Mouse (Mus musculus): ENCODE measurements around the gene Agtpbp1.
A peak's percentile ranks its signal among the peaks of the same experiment; 100 is the strongest.
"Not testable (repeated sequence)": the region's sequence is repeated elsewhere in the genome, so short reads cannot be mapped to it uniquely, and the experiment has no call there.

The Agtpbp1 gene

GRCm38 (mm10) chr13:59480599-59481483 is 104.2 kb downstream of the Agtpbp1 start:
- DNase-seq (ENCODE audit: low spot score): no peak

DNA sequence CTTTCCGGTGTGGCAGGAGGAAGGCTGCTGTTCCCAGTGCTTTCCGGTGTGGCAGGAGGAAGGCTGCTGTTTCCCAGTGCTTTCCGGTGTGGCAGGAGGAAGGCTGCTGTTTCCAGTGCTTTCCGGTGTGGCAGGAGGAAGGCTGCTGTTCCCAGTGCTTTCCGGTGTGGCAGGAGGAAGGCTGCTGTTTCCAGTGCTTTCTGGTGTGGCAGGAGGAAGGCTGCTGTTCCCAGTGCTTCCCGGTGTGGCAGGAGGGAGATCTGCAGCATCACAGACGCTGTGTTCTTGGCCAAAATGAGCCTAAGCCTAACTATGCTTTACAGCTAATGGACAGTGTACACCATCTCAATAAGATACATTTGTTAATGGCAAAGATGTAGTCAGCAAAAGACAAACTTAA is 107.1 kb downstream of the Agtpbp1 start:
- not testable (repeated sequence) for DNase-seq (ENCODE audit: low spot score)

GRCm38 (mm10) chr13:59477451-59477850 is 107.6 kb downstream of the Agtpbp1 start:
- DNase-seq (ENCODE audit: low spot score): no peak

DNA sequence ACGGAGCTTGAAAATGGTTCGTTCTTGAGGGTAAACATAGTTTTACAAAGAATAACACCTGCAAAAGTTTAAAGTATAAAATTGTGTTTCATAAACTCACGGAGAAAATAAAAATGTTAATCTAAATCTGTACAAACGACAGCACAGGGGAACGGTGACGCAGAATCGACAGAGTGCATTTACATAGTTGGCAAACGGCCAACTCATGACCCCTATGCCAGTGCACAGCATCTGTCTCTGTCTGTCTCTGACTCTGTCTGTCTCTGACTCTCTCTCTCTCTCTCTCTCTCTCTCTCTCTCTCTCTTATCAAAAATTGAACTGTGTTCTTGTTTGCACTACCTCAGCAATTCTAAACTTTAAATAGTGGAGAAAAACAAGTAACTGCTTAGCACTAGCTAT is 110.1 kb downstream of the Agtpbp1 start:
- DNase-seq (ENCODE audit: low spot score): no peak

DNA sequence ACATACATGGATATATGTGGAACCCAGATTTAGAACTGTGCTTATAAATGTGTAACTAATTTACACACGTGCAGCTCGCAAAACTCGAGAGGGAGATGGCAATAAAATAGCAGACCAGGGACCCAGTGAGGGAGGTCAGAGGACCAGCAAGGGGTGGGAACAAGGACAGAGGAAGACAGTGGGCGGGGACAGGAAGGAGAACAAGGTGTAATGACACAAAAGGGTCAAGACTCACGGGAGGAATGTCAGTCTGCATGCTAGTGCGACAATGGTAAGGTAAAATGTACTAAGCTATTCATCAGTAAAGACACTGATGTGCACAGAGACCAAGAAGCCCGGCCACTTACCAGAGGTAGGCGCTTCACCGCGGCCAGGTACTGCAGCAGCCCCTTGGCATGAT is 111.7 kb downstream of the Agtpbp1 start:
- DNase-seq (ENCODE audit: low spot score): no peak

DNA sequence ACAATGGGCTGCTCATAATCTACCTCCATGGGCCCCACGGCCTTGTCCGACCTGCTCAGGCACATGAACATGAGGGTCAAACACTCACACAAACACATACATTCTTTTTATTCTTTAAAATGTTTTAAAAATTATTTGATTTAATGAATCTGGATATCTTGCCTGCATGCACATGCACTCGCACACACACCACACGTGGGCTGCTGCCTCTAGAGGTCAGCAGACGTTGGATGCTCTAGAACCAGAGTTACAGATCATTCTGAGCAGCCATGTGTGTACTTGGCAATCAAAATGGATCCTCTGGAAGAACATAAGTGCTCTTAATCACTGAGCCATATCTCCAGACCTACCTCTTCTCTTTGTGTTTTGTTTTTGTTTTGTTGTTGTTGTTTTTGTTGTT is 112.8 kb downstream of the Agtpbp1 start:
- DNase-seq (ENCODE audit: low spot score): no peak

- DNase-seq (ENCODE audit: low spot score): no peak
Observed at GRCm38 (mm10) chr13:59469701-59470100, 115.3 kb downstream of the Agtpbp1 start.

GRCm38 (mm10) chr13:59468181-59468802 is 116.7 kb downstream of the Agtpbp1 start:
- DNase-seq (ENCODE audit: low spot score): no peak

- DNase-seq (ENCODE audit: low spot score): peak; percentile 41
Observed at GRCm38 (mm10) chr13:59467591-59467990, 117.4 kb downstream of the Agtpbp1 start.

- no peak for DNase-seq (ENCODE audit: low spot score)
Observed at GRCm38 (mm10) chr13:59460958-59461357, 124.1 kb downstream of the Agtpbp1 start.

DNA sequence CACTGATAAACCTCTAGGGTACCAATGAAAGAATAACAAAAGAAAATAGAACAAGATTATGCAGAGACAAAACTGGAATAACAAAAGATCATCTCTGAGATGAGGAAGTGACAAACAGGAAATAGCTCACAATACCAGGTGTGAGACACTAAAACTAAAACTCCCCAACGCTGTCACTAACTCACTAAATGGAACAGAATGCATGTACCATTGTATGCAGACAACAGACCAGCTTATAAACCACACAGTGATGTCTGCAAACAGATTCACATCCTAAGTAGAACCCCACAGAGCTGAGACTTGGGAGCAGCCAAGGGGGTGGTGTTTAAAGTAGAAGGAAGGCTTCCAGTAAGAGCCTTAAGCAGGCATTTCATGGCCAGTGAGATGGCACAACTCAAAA is 128.8 kb downstream of the Agtpbp1 start:
- no peak for DNase-seq (ENCODE audit: low spot score)

DNA sequence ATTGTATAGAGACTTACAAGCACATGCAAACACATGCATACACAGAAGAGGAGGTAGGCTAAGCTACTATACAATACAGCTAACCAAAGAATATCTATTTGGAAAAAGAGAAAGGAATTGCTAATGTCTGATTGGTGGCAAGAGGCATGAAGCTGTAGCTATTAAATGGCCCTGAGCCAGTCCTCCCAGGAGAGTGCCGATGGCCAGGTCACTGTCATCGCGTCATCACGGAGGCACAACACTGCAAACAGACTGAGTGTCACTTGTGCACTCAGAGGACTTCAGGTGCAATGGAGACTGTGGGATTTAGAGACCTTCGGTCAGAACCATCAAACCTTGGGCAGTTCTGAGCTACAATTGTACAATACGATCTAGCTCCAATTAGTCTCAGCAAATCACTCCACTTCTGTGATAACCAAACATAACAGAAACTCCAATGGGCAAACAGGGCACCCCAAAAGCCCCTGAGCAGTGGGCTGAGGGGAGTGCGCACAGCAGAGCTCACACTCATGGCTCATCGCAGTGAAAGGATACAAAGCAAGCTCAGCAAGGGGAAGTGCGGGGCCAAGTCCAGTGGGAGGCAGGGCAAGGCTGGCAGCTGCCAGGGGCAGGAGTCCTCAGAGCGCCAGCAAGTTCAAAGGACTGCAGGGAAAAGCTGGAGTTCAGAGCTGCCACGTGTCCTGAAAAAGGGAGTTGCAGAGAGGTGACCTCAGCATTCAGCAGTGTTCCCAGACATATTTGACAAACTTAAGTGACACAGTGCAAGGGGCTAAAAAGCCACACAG is 130.8 kb downstream of the Agtpbp1 start:
- DNase-seq (ENCODE audit: low spot score): no peak

DNA sequence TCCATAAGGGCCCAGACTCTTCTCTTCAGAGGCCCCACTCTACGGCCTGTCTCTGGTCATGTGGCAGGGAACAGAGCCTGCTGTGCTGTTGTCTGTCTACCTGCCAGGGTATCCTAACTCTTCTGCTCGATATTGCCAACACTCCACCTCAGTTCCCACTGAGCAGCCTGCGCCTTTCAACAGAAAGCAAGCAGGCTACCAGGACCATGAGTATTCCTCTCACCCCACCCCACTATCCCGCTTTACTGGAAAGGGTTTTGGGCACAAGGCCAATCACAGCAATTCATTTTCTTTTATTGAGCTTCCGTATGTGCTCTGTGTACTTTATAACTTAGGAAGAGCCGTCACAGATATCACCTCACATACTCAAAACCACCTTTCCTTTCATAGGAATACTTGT is 131.4 kb downstream of the Agtpbp1 start:
- no peak for DNase-seq (ENCODE audit: low spot score)

DNA sequence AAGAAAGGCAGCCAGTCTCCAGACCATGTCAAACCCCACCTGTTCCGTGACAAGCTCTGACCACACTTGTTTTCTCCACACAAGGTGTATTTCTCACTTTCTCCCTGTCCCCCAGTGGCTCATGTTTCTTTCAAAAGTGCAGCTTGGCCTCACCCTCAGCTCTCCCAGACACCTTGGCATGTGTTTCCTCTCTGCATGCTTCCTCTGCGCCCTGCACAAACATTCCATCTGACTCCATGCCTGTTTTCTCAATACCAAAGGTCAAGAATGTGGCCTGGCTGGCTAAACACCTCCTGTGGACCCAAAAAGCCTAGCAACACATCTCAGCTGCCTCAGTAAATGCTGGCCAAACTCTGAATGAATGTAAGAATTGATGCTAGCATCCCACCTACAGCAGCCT is 132.0 kb downstream of the Agtpbp1 start:
- DNase-seq (ENCODE audit: low spot score): no peak

- DNase-seq (ENCODE audit: low spot score): no peak
Observed at GRCm38 (mm10) chr13:59450840-59451239, 134.2 kb downstream of the Agtpbp1 start.

DNA sequence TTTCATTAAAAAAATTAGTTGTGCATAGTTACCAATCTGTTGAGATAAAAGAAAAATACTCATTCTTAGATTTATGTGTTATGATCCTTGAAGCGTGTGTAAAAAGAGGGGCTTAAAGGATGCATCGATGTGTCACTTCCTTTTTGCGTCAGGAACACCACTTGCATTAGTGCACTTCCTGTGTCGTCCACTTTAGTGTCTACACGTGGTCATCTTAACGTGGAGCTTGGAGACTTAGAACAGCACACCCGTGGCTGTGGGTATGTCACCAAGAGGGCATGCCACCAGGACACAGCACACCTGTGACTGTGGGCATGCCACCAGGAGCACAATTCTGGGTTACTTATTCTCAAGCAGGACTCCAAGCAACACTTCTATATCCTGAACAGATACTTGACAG is 137.9 kb downstream of the Agtpbp1 start:
- no peak for DNase-seq (ENCODE audit: low spot score)

DNA sequence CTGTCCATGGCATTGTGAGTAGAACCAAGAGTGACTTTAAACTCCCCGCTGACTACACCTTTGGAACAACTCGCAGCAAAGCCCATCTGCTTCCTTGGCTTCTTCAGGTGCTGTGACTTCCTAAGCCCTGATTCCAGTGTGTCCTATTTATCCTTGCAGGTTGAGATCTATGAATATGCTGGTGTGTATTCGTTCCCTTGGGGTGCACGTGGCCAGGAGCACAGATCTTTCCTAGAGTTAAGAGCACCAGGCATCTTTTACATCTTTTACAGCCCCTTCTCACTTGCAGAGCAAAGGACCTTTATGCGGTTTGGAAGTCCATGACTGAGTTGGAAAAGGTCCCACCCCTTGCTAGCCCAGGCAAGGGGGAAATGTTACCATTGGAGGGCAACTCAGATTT is 139.8 kb downstream of the Agtpbp1 start:
- no peak for DNase-seq (ENCODE audit: low spot score)

- no peak for DNase-seq (ENCODE audit: low spot score)
Observed at GRCm38 (mm10) chr13:59444371-59444770, 140.7 kb downstream of the Agtpbp1 start.

DNA sequence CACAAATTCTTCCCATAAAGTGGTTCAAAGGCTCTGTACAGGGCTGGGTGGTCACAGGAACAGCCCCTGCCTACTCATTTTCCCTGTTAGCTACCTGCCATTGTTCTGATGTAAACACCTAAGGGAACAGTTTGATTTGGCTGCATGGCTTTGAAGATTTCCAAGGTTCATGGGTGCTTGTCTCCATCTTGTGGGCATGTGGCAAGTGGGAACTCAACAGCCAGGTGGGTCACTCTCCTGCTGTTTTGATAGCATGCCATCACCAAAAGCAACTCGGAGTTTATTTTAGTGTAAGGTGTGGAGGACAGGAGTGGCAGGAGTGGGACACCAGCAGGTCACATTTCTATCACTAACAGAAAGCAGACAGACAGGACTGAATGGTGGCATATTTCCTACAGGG is 145.3 kb downstream of the Agtpbp1 start:
- no peak for DNase-seq (ENCODE audit: low spot score)

DNA sequence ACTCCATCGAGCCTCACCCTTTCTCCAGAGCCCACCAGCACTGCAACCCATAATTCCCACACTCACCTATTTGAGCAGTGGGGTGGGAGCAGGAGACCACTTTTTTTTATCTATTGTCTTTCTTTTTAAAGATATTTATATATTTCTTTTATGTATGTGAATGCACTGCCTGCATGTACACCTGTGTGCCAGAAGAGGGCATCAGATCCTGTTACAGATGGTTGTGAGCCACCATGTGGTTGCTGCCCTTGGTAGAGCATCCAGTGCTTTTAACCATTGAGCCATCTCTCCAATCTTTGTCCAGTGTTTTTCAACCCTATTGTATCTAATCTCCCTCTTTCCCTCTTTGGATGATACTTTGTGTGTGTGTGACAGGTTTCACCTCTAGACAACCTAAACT is 150.5 kb downstream of the Agtpbp1 start:
- no peak for DNase-seq (ENCODE audit: low spot score)

DNA sequence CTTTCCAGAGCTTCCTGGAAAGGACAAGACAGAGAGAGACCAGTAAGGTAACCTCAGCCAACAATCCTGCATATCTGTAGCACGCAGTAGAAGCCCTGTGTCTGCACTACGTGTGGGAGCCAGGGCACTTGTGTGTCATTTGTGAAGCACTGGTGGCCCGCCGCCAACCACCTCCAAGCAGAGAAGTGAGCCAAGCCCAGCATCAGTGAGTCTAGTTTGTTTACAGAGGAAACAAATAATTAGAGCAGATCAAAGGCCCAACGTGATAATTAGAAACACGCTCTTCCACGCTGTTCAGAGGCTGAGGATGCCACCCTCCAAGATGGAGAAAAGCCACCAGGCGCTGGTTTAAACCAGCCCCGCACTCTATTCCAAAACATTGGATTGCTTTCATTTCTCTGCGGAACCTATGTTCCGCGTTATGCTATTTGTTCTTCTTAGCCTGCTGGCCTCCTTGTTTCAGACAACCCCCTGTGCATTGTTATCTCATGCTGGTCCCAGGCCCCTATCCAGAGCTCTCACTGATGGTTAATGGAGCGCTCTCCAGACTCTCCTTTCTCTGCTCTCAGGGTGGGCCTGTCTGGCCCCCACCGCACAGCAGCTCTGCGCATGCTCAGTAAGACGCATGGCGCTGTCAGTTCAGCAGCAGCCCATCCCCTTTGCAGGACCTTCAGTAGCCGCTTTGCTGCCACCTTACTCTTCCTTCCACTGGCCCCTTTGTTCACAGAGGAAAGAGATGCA is 153.7 kb downstream of the Agtpbp1 start:
- DNase-seq (ENCODE audit: low spot score): no peak

GRCm38 (mm10) chr13:59429369-59429768 is 155.7 kb downstream of the Agtpbp1 start:
- DNase-seq (ENCODE audit: low spot score): no peak
